Mouse (Mus musculus): ENCODE data around the gene Onecut3. TPM values are rescaled to one million over a fixed set of nuclear protein-coding genes. Genes with fewer than 3 reads are reported as not detected.

The Onecut3 gene
- not detected in 2 replicates for polyA plus RNA-seq (2015; fragmentation: Nextera tagmentation; extraction: Ambion mirVana)

- DNase-seq (ENCODE audit: low spot score): peak; percentile 58
These were observed at the start of gene Onecut3 for GRCm38 (mm10) chr10:80494732-80495131. Gene Onecut3, plus strand, starts transcription at chr10:80494835.

GRCm38 (mm10) chr10:80445052-80445451, 49.6 kb upstream of the Onecut3 start:
- DNase-seq (ENCODE audit: low spot score): no peak

DNA sequence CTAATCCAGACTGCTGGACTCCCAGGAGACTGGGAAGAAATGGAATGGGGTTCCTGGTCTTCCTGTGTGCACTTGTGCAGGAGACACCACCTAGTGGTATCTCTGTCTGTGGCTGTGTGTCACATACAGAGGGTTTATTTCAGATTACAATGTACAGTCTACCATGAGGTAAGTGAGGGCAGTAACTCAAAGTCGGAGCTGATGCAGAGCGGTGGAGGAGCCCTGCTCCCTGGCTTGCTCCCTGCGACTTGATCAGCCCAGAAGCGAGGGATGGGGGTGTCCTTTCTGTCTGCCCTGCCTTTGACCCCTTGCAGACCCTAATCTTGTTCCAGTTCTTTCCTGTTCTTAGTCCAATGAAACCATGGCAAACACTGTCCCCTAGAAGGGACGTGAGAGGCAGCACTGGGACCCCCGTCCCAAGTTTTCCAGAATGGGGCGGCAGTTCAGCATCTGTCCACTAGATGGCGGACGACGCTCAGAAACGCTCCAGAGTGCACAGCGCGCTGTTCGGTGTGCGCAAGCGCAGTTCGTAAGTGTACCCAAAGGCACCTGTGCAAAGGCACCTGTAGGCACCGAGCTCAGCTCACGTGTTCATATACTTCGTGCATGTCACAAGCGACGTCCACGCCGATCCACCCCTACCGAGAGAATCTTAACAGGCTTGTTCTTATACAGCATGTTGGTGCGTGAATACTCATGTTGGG, 48.6 kb upstream of the Onecut3 start:
- peak; percentile 89 for DNase-seq (ENCODE audit: low spot score)

- DNase-seq (ENCODE audit: low spot score): no peak
These were observed 44.0 kb upstream of the Onecut3 start for GRCm38 (mm10) chr10:80450599-80450998.

DNA sequence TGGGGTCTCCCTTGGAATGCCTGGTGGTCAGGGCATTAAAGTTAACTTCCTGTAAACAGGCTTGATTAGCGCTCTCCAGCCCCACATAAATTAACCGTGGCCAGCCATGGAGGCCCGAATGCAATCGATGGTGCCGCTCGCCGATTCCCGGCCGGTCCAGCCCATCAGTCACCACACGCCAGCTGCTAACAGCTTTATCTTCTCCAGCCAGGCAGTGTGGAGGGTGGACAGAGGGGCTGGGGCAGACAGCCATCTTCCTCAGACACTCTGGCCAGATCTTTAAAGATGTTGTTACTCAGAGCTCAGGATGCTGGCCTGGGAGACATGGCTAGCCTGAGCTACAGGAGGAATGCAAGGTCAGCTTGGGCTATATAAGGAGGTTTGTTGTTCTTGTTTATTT, 41.0 kb upstream of the Onecut3 start:
- DNase-seq (ENCODE audit: low spot score): no peak

GRCm38 (mm10) chr10:80454781-80455180, 39.9 kb upstream of the Onecut3 start:
- no peak for DNase-seq (ENCODE audit: low spot score)

DNA sequence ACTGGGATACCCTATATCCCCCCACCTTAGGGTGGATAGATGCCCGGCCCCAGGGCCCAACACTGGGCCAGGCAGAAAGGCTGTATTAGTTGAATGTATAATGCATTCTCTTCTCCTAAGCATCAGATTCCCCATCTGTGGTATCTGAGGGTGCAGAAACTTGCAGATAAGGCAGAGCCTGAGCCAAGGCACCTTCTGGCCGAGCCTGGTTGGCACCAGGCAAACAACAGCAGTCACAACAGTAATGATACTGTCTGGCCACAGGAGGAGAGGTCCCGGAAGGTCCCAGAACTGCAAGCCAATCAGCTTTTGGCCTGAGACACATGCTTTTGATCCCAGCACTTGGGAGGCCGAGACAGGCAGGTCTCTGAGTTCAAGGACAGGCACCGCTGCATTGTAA, 38.9 kb upstream of the Onecut3 start:
- no peak for DNase-seq (ENCODE audit: low spot score)

DNA sequence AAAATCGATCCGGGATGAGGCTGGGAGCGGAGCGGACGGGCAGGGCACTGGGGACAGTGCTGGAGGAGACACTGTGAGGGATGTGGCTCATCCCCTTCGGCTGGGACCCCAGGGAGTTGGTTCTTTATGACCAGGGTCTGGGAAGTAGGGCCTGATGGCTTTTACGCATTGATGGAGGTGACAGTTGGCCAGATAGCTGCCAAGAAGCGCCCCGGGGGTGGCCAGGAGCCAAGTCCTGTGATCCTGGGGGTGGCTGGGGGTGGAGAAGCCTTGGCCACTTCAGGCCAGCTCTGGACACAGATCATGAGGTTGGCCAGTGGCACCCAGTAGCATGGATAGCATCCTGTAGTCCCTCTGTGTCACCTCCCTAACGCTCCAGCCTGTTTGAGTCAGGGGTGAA, 35.4 kb upstream of the Onecut3 start:
- DNase-seq (ENCODE audit: low spot score): no peak

- no peak for DNase-seq (ENCODE audit: low spot score)
These were observed 35.0 kb upstream of the Onecut3 start for GRCm38 (mm10) chr10:80459671-80460070.

DNA sequence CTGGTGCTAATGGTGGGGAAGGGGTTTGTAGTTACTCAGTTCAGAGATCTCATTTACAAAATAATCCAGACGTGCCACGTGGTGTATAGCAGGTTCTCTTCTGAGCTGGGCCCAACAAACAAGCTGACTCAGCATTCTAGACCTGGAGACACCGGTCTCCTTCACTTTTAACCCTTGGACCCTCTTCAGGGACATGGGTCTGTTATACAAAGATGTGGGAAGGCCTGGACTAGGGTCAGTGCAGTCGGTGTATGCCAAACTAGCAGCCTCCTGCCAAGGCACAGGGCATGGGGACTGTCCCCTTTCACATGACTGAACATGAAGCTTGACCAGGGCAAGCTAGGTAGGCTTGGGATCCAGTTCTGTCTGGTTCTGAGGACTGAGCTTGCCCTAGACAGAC, 34.3 kb upstream of the Onecut3 start:
- DNase-seq (ENCODE audit: low spot score): no peak

DNA sequence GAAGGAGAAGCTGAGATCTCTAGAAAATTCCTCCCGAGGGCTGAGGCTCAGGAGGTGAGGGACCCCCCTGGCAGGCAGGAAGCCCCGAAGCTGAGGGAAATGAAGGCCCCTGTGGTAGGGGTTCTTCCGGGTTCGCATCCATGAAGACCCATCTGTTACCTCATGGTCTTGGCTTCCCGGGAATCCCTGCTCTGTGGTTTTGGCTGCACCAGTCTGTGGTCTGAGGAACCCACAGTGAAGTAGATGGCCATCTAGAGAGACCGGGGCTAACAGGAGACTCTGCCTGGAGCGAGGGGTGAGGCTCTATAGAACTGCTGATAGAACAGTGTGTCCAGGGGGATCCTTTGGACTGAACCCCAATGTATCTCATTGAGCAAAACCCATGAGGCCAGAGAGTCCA, 33.3 kb upstream of the Onecut3 start:
- DNase-seq (ENCODE audit: low spot score): no peak

DNA sequence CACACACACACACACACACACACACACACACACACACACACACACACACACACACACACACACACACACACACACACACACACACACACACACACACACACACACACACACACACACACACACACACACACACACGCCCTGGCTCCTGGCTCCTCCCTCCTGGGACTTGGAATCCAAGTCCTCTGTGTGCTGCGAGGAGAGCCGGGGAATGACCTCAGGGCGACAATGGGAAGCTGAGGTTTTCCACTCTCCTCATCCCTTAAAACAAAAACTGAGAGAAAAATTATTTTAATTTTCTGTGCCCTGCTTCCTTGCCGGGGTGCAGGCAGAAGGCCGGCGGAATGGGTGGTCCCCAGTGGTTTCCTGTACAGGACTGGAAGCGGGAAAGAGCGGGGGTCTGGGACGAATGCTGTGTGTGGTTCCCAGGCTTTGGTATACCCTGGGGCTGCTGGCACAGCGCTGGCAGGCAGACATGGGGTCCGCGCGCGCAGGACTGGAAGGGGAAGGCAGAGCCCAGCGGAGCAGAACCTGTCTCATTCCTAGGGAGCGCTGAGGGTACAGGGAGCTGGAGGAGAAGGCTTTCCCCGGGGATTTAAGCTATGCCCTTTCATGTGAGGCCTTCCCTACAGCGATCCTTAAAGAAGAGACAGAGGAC, 30.1 kb upstream of the Onecut3 start:
- DNase-seq (ENCODE audit: low spot score): no peak

GRCm38 (mm10) chr10:80465066-80465465, 29.6 kb upstream of the Onecut3 start:
- no peak for DNase-seq (ENCODE audit: low spot score)

DNA sequence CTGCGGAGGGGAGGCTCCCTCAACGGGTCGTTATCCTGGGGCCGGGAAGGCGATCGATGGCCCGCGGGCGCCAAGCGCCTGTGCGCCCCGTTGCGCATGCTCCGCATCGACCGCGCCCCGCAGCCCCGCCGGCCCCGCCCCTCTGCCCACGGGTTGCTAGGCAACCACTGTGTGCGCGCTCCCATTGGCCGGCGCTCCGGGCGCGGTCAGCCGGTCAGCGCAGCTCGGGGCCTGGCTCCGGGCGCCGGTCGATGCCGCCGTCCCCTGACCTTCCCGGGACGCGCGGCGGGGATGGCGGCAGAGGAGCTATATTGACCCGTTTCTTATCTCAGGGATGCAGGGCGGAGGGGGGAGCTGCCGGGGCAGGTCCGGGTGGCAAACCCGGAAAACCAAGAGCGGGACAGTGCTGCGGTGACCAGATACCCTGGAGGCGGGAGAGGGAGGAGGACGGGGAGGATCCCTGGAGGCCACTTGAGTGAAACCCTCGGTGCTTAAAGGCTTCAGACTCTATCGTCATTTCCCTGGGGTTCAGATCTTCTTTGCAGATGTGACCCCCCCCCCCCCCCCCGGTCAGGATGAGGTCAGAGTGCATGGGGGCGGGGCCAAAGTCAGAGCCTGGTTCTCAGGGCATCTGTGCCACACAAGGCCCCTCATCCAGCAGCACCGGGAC, 19.2 kb upstream of the Onecut3 start:
- peak; percentile 83 for DNase-seq (ENCODE audit: low spot score)

DNA sequence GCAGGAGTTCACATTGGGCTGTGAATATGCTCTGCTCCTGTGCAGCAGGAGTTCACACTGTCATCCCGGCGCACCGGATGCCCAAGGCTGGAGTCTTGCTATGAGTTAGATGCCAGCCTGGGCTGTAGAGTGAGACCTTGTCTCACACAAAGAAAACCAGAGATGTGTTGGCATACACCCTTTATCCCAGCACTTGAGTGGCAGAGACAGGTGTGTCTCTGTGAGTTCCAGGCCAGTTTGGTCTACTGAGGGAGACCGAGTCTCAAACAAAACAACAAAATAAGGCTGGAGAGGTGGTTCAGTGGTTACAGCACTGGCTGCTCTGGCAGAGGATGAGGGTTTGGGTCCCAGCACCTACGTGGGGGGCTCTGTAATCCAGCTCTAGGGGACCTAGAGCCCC, 16.1 kb upstream of the Onecut3 start:
- DNase-seq (ENCODE audit: low spot score): no peak

GRCm38 (mm10) chr10:80481002-80481401, 13.6 kb upstream of the Onecut3 start:
- peak; percentile 71 for DNase-seq (ENCODE audit: low spot score)

DNA sequence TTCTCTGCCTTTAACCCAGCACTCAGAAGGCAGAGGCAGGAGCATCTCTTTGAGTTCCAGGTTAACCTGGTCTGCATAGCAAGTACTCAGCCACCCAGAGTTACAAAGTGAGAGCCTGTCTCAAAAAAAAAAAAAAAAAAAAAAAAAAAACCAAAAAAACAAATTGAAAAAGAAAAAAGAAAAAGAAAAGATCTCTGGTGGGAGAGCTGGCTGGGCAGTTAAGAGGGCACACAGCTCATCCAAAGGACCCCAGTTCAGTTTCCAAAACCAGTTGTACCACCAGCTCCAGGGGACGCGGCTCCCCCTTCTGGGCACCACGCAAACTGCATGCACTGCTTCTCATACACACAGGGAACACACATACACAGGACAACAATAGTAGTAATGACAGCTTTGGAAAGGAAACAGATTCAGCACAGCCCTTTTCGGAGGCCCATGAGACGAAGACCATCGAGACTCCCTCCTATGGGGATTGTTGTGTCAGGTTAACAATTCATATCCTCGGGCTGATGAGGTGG, 7.7 kb upstream of the Onecut3 start:
- DNase-seq (ENCODE audit: low spot score): peak; percentile 37

DNA sequence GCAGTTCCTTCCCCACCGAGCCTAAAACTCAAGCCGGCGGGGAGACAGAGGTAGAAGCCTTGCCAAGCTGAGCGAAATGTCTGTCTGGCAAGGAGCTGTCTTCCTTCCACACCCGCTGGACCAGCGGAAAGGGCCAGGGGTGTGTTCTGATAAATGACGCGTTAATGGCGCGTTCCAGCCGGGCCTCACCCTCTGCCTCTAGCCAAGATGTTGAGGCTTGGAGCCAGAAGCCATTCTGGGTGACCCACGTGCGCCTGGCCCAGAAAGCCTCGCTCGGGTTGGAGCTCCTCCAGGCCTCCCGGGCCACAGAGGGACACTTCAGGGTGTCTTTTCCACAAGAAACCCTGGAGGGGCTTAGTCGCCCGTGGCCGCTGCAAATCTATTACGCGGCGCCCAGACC, 4.6 kb upstream of the Onecut3 start:
- no peak for DNase-seq (ENCODE audit: low spot score)

DNA sequence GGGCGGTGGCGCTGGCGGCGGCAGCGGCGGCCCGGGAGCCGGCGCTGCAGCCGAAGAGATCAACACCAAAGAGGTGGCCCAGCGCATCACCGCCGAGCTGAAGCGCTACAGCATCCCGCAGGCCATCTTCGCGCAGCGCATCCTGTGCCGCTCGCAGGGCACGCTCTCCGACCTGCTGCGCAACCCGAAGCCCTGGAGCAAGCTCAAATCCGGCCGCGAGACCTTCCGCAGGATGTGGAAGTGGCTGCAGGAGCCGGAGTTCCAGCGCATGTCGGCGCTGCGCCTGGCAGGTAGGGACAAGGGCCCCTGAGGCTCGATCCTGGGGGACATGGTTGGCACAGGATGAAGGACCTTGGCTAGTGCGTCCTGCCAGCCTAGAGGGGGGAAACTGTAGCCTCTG, 1.3 kb downstream of the Onecut3 start:
- DNase-seq (ENCODE audit: low spot score): no peak

- no peak for DNase-seq (ENCODE audit: low spot score)
These were observed 1.8 kb downstream of the Onecut3 start for GRCm38 (mm10) chr10:80496421-80496820.

DNA sequence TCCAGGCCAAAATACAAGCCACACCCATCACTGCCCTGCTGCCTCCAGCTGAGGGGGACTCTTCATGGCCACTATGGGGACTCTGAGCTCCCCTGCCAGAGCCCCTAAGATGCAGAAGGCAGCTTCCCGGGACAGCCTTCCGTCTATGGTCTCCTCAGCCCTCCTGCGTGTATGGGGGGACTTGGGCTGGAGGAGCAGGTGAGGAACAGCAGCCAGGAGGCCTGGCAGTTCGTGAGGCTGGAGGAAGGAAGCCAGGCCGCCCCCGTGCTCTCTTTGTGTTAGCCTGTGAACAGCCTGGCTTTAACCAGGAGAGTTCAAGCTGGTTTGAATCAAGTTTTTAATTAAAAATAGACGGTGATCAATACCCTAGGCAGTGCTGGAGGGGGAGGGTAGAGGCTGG, 7.7 kb downstream of the Onecut3 start:
- no peak for DNase-seq (ENCODE audit: low spot score)

GRCm38 (mm10) chr10:80502819-80503314, 8.2 kb downstream of the Onecut3 start:
- no peak for DNase-seq (ENCODE audit: low spot score)

Measured in thymus, postnatal 0 days (tissue).